Mouse (Mus musculus): Measurements from ENCODE around the gene Vmn2r113.
"Not testable (repeated sequence)": the region's sequence is repeated elsewhere in the genome, so short reads cannot be mapped to it uniquely, and the experiment has no call there.

Gene Vmn2r113

DNA sequence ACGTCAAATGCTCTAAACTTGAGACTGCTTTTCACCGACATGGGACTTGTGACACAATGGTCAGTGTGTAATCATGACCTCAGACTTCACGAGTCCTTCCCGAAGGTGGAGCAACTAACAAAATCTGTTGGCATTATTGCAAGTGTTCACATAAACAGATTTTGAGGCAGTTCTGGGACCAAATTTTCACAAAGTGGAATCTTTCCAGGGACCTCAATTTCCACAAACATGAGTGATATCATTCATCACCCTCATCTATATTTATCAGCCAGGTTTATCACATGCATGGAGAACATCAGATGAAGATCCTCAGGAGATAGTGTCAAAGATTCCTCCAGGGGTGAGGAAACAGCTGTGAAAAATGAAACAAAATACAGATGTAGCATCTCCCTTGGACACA is at the start of gene Vmn2r113:
TSS of gene Vmn2r113 (plus strand) at position 301 of the 400 bp plus-strand sequence.
- DNase-seq: not testable (repeated sequence)

All from right cerebral cortex, postnatal 14 days (tissue).